Mouse (Mus musculus): ENCODE results near the gene Cd6. TPM values are rescaled to one million over a fixed set of nuclear protein-coding genes. Genes with fewer than 3 reads are reported as not detected.

Gene Cd6
- polyA plus RNA-seq, 1 experiment from 2014 or later: 0.07 TPM

DNA sequence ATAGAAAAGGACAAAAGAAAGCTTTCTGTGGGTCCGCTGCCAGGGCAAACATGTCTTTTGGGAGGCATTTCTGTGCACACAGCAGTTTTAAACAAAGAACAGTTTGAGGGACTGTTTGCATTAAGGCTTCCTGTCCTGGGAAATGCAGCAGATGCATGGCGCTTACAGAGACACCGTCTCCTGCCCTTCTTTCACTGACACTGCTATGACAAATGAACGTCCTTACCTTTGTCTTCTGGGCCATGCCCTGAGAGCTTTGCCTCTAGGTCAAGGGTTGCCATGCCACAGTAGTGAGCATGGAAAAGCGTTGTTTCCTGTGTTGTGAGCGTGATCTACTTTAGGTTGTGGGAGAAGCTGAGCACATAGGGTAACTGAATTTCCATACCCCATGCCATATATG lies 71.2 kb downstream of the Cd6 start:
- 24% methylated on average over 6 of the region's 6 CpGs for WGBS
- H3K4me1 ChIP-seq (replicated peaks; ENCODE audit: control insufficient read depth, insufficient read depth): peaks cover 3% of the 10 kb centered on the region; the same call in 1 of the 2 replicates
- no peak overlapping the region for H3K4me2 ChIP-seq (replicated peaks; ENCODE audit: low read depth)
- DNase-seq (ENCODE audit: low spot score) (no peak), ATAC-seq (ENCODE audit: low FRiP score, low TSS enrichment) (no peak)
- H3K4me3 ChIP-seq (ENCODE audit: low read depth, low read length): no peak overlapping the region
- no peaks in the 10 kb centered on the region for H3K27me3 ChIP-seq (ENCODE audit: control insufficient read depth, insufficient read depth, low read length)
- no peak for TF ChIP-seq CTCF (IDR thresholded peaks at IDR 0.05; ENCODE audit: low read depth)
- no peak for TF ChIP-seq EP300 (optimal IDR thresholded peaks at IDR 0.05)
- no peaks in the 10 kb centered on the region for H3K9me3 ChIP-seq (ENCODE audit: control insufficient read depth, low read length)
- H3K27ac ChIP-seq (replicated peaks): no peak overlapping the region
- no peaks in the 10 kb centered on the region for H3K36me3 ChIP-seq (ENCODE audit: control insufficient read depth, insufficient read depth, low read length)
- H3K9ac ChIP-seq (ENCODE audit: low read length): no peak overlapping the region

DNA sequence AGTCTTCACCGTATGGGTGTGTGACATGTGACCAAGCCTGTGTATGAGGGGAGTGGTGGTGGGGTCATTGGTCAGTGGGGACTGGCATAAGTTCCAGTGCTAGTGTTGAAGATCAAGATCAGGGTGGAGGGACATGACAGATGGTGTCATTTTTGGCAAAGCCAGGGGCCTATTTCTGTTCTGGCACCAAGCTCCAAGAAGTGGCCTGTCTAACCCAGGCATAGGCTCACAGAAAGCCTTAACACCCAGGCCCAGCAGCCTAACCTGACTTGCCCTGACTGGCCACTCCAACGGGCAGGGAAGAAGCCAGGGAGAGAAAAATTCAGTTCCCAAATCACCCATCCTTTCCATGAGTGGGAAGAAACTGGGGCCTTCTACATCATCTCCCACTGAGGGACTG lies 72.3 kb downstream of the Cd6 start:
- Histone ChIP-seq H3K27ac (replicated peaks) (no peak overlapping the region), H3K9me3 (ENCODE audit: control insufficient read depth, low read length) (no peaks in the 10 kb centered on the region), H3K36me3 (ENCODE audit: control insufficient read depth, insufficient read depth, low read length) (no peaks in the 10 kb centered on the region), H3K4me3 (ENCODE audit: low read depth, low read length) (no peak overlapping the region), H3K4me2 (replicated peaks; ENCODE audit: low read depth) (no peak overlapping the region), H3K4me1 (replicated peaks; ENCODE audit: control insufficient read depth, insufficient read depth) (peaks cover 3% of the 10 kb centered on the region; the same call in 1 of the 2 replicates), H3K27me3 (ENCODE audit: control insufficient read depth, insufficient read depth, low read length) (no peaks in the 10 kb centered on the region), H3K9ac (ENCODE audit: low read length) (no peak overlapping the region)
- DNase-seq (ENCODE audit: low spot score) (no peak), ATAC-seq (ENCODE audit: low FRiP score, low TSS enrichment) (no peak)
- 78% methylated on average over 2 of the region's 2 CpGs for WGBS
- TF ChIP-seq EP300 (optimal IDR thresholded peaks at IDR 0.05) (no peak), CTCF (IDR thresholded peaks at IDR 0.05; ENCODE audit: low read depth) (no peak)

GRCm38 (mm10) chr19:10757125-10757524 lies 72.7 kb downstream of the Cd6 start:
- no peaks in the 10 kb centered on the region for H3K27me3 ChIP-seq (ENCODE audit: control insufficient read depth, insufficient read depth, low read length)
- TF ChIP-seq EP300 (optimal IDR thresholded peaks at IDR 0.05): no peak
- TF ChIP-seq CTCF (IDR thresholded peaks at IDR 0.05; ENCODE audit: low read depth): no peak
- H3K27ac ChIP-seq (replicated peaks): no peak overlapping the region
- no peak overlapping the region for H3K9ac ChIP-seq (ENCODE audit: low read length)
- H3K4me1 ChIP-seq (replicated peaks; ENCODE audit: control insufficient read depth, insufficient read depth): peaks cover 3% of the 10 kb centered on the region; the same call in 1 of the 2 replicates
- H3K4me2 ChIP-seq (replicated peaks; ENCODE audit: low read depth): no peak overlapping the region
- DNase-seq (ENCODE audit: low spot score): no peak
- H3K9me3 ChIP-seq (ENCODE audit: control insufficient read depth, low read length): no peaks in the 10 kb centered on the region
- no peaks in the 10 kb centered on the region for H3K36me3 ChIP-seq (ENCODE audit: control insufficient read depth, insufficient read depth, low read length)
- no peak overlapping the region for H3K4me3 ChIP-seq (ENCODE audit: low read depth, low read length)
- peak; percentile 24; the same call in 1 of the 2 replicates for ATAC-seq (ENCODE audit: low FRiP score, low TSS enrichment)

- DNase-seq (ENCODE audit: low spot score) (no peak), ATAC-seq (ENCODE audit: low FRiP score, low TSS enrichment) (no peak)
- Histone ChIP-seq H3K4me1 (replicated peaks; ENCODE audit: control insufficient read depth, insufficient read depth) (no peaks in the 10 kb centered on the region), H3K4me2 (replicated peaks; ENCODE audit: low read depth) (no peak overlapping the region), H3K36me3 (ENCODE audit: control insufficient read depth, insufficient read depth, low read length) (no peaks in the 10 kb centered on the region), H3K4me3 (ENCODE audit: low read depth, low read length) (no peak overlapping the region), H3K27ac (replicated peaks) (no peak overlapping the region), H3K9me3 (ENCODE audit: control insufficient read depth, low read length) (no peaks in the 10 kb centered on the region), H3K27me3 (ENCODE audit: control insufficient read depth, insufficient read depth, low read length) (no peaks in the 10 kb centered on the region), H3K9ac (ENCODE audit: low read length) (no peak overlapping the region)
- WGBS: 93% methylated on average over 5 of the region's 5 CpGs
- TF ChIP-seq EP300 (optimal IDR thresholded peaks at IDR 0.05): no peak
- no peak for TF ChIP-seq CTCF (IDR thresholded peaks at IDR 0.05; ENCODE audit: low read depth)
These were observed 77.2 kb downstream of the Cd6 start for GRCm38 (mm10) chr19:10752646-10753045.

GRCm38 (mm10) chr19:10752106-10752505 lies 77.8 kb downstream of the Cd6 start:
- Histone ChIP-seq H3K27ac (replicated peaks) (no peak overlapping the region), H3K9ac (ENCODE audit: low read length) (no peak overlapping the region), H3K27me3 (ENCODE audit: control insufficient read depth, insufficient read depth, low read length) (no peaks in the 10 kb centered on the region), H3K4me3 (ENCODE audit: low read depth, low read length) (no peak overlapping the region), H3K4me1 (replicated peaks; ENCODE audit: control insufficient read depth, insufficient read depth) (no peaks in the 10 kb centered on the region), H3K36me3 (ENCODE audit: control insufficient read depth, insufficient read depth, low read length) (no peaks in the 10 kb centered on the region), H3K4me2 (replicated peaks; ENCODE audit: low read depth) (no peak overlapping the region), H3K9me3 (ENCODE audit: control insufficient read depth, low read length) (no peaks in the 10 kb centered on the region)
- ATAC-seq (ENCODE audit: low FRiP score, low TSS enrichment): no peak
- 92% methylated on average over 6 of the region's 6 CpGs for WGBS
- TF ChIP-seq CTCF (IDR thresholded peaks at IDR 0.05; ENCODE audit: low read depth) (no peak), EP300 (optimal IDR thresholded peaks at IDR 0.05) (no peak)
- DNase-seq (ENCODE audit: low spot score): no peak

DNA sequence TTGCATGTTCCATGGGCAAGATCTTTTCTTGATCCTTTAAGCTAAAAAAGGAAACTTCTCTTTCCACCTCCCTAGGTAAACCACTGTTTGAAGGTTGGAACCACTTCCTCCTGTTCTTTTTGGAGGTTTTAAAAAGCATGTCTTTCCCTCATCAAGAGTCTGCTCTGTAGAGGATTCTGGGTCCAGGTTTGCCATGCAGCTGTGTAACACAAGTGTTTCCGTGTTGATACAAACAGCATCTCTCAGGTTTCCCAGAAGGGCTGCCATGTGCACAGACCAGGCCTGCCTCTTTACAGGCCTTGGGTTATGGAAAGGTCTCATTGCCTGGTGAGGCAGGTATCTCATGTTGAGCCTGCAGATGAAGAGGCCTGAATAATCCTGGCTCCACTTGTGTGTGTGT lies 78.3 kb downstream of the Cd6 start:
- Histone ChIP-seq H3K9ac (ENCODE audit: low read length) (no peak overlapping the region), H3K4me3 (ENCODE audit: low read depth, low read length) (no peak overlapping the region), H3K4me1 (replicated peaks; ENCODE audit: control insufficient read depth, insufficient read depth) (no peaks in the 10 kb centered on the region), H3K27me3 (ENCODE audit: control insufficient read depth, insufficient read depth, low read length) (no peaks in the 10 kb centered on the region), H3K36me3 (ENCODE audit: control insufficient read depth, insufficient read depth, low read length) (no peaks in the 10 kb centered on the region), H3K27ac (replicated peaks) (no peak overlapping the region), H3K9me3 (ENCODE audit: control insufficient read depth, low read length) (no peaks in the 10 kb centered on the region), H3K4me2 (replicated peaks; ENCODE audit: low read depth) (no peak overlapping the region)
- no peak for DNase-seq (ENCODE audit: low spot score)
- TF ChIP-seq EP300 (optimal IDR thresholded peaks at IDR 0.05) (no peak), CTCF (IDR thresholded peaks at IDR 0.05; ENCODE audit: low read depth) (no peak)
- WGBS: 74% methylated on average over 1 of the region's 1 CpGs
- ATAC-seq (ENCODE audit: low FRiP score, low TSS enrichment): no peak
